Mouse (Mus musculus) right cerebral cortex, postnatal 10 days (tissue): ENCODE measurements around the gene Tmem211.

Experiments used
- DNase-seq, 2 experiments: peaks; one replicate each; pipeline ENCODE4 v3.0.0; 2021; ENCODE audit warnings: low spot score in 2 of 2

Gene Tmem211

DNA sequence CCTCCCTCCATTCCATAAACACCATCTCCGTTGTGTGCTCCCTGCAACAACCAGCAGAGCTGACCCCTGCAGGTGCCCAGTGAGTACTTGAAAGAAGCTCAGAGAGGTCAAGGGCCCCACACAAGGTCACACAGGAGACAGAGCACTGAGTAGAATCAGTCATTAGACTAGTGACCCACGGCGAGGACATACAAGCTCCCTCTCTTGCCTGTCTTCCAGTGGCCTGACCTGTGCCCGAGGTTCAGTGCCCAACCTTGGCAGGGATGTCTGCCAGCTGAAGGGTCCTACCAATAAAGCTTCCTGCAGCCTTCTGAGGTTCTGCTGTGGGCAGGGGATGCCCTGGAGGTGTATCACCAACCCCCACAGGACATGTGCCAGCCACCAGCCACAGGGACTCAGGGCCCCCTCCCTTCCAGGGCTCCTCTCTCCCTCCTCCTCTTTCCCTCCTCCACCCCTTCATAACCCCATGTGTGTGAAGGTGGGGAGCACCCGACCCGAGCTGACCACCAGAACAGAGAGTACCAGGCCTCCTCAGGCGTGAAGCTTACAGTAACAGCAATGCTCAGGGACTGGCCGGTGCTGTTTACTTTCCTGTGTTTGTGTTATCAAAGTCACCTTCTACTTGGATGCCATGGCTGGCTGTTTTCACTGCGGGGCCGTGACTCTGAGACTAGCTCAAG, 14.4 kb upstream of the Tmem211 start:
- no peak for DNase-seq

DNA sequence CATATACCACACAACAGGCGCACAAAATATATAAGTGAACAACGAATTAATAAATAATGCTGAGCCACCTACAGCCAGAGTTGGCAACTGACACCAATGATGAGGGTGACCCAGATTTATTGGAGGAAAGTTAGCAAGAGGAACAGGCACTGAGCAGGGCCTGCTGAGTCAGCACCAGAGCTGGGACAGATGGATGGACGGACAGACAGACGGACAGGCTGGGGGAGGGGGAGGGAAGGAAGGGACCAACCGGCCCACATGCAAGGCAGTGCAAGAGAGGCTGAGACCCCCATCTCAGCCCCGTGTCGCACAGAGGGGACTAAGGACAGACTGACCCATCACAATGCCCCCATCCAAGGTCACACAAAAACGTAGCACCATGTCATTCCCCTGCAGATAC, 12.7 kb upstream of the Tmem211 start:
- DNase-seq, result no peak

DNA sequence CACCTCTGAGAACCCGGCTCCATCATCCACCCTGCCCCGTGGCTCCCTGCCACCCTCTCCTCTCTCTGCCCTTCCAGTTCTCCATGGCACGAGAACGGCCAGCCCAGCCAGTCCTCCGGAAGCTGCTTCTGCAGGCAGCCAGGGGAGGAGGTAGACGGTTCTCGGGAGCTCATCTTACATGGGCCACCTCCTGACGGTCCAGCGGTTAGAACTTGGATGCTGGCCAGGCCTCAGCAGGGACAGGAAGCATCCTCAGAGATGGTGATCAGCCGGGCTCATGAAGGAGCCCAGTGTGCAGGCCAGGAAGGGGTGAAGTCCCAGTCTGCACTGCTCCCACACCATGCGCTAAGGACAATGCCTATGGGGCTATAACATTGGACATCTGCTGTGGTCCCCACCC, 12.3 kb upstream of the Tmem211 start:
- no peak for DNase-seq

DNA sequence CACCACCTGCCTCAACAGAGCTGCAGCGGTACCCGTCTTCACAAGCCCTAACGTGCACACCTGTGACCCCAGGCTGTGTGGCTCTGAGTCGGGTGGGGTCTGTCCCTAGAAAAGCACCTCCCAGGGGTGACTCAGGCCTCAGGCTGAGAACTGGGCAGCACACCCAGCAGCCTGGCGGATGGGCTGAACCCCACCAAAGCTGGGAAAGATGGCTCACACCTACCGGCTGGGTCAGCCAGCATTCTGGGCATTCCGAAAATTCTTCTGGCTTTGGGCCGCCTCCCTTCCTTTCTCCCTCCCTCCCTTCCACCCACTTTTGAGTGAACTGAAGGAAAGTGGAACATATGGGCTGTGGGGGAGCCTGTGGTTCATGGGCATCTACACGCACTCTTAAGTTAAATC, 11.1 kb upstream of the Tmem211 start:
- no peak for DNase-seq

DNA sequence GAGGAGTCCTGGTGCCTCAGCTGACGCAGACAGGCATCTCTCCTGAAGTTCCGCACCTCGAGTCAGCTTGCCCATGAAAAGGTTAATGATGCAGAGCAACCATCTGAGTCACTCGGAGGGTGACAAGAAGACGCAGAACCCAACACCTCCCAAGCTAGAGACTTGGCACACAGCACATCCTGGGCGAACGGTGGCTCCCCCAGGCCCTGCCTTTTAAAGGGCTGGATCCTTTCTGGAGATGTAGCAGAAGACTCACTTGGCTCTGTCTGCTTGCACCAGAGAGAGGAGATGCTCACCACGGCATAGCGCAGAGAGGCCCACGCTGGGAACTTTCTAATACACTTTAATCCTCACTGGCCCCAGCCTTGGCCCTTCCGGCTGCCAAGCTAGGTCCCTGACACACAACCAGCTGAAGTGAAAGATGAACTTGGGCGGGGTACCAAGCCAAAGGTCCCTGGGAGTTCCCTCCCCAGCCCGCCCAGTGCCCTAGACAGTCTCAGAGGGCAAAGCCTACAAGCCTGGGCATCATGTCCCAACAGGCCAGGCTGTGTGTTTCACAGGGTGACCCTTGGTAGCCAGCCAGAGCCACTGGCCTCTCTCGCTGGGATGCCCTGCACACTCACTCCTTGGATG, 10.3 kb upstream of the Tmem211 start:
- DNase-seq, result no peak

DNA sequence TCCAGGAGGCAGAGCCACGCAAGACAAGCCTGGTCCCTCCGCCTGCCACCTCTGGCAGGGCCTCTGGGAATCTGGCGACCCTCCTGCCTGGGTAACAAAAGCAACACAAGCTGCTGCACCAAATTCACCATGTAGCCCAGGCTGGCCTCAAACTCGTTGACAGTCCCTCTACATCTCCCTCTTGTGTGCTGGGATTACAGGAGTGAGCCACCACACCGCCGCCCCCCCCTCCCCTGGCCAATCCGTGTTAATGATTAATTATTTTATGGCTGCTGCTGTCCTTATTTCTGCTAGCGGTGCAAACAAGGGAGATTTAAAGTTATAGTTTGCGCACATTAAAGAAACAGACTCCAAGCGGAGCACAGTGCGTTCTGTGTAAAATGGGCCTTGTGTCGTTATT, 9.6 kb upstream of the Tmem211 start:
- no peak for DNase-seq

DNA sequence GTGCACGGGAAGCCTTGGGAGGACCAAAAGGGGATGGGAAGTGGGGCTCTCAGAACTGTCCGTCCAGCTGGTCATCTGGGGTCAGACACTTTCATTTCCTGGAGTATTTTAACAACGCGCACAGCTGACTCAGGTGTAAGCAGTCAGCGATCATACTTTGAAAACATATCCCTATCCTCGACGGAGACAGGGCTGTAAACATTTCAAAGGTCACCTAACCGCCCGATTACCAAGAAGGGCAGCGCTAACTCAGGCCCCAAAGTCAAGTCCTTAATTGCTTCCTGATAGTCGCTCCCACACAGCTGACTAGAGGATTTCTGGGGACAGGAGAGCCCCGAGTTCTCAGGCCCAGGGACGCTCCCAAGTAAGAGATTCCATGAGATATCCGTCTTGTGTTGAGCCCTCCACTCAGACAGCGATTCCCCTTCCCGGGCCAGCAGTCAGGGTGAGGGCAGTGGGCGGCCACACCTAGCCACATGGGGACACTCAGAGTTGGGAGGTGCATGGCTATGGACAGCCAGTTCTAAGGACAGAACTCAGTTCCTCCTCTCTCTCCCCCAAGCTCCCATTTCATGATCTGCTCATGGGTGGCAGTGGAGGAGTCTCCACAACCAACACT, 8.0 kb upstream of the Tmem211 start:
- DNase-seq, result no peak

DNA sequence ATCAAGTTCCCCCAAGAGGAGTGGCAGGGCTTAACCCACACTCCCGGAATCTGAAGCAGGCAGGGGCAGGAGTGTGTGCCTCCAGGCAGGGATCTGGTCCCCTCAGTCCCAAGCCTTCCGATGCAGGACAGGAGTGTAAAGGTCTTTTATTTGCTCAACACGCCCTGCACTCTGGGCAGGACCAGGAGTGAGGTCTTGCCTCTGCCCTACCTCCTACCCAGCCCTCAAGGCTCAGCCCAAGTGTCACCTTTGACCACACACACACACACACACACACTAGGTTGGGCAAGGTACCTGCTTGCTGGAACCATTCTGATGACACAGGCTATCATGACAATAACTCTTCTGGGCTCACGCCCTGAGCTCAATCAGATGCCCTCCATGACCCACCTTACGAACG, 7.3 kb upstream of the Tmem211 start:
- DNase-seq, result no peak

DNA sequence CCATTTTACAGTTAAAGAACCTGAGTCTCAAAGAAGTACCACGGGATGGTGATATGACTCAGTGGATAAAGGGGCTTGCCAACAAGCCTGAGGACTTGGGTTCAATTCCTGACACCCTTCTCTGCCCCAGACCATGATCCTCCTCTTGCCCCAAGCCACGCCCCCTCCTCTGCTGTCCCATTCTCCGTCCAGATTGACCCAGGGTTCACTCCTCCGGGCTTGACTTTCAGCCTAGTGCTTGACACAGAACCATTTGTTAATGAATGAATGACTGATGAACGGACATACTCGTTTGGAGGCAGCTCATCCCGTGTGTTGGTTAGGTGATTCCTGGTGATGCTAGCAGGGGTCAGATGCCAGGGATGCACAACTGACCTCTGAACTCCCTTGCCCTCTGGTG, 6.8 kb upstream of the Tmem211 start:
- no peak for DNase-seq

DNA sequence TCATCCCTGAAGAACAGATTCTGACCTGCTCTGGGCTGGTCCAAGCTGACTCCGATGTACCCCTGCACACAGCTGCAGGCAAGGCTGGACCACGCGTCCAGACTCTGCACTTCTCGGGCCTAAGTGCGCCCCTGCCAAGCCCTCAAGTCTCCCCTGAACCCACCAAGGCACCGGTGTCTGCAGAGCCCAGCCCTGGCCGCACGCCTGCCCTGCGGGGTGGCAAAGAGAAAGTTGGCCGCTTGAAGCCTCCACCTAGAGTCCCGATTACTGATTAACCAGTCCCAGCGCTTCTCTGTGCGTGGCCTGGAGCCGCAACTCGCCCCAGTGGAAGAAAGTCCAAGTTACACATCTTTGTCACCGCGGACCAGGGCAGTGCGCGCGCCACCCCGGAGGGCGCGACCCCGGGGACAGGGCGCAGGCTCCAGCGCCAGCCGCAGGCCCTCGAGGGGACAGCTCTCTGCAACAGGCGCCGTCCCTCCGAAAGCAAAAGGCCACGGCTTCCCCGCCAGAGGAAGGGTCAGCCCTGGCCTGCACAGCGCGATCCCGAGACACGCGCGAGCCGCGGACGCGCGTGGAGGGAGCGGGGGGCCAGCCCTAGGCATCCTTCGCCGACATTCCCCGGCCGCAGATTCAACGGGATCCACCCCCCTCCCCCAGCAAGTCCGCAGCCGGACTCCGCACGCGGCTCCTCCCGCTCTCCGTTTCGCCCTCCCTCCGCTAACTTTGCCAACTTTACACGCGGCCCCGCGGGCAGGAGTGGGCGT, 6.1 kb upstream of the Tmem211 start:
- DNase-seq, result no peak

DNA sequence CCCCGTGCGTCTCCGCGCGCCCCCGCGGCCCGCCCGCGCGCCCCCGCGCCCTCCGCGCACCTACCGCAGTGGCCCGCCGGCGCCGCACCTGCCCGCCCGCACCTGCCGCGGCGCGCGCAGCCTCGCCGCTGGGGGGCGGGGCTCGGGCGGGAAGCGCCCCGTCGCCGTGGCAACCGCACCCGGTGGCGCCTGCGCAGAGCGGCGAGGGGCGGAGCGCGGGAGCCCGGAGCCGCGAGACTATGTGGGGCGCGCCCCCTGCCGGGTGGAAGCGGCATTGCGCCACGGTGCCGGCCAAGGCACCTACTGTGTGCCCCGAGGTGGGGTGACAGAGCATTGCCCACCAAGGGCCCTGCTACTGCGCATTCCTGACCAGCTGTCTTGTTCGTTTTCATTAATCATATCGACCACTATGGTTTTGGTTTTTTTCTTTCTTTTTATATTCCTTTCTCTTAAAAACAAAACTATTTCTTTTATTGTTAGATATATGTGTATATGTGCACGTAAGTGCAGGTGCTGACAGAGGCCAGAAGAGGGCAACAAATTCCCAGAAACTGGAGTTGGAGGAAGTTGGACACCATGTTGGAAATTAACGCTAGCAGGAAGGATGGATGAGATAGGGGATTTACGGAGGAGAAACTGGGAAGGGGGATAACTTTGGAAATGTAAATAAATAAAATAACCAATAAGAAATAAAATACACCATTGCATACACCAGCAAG, 5.4 kb upstream of the Tmem211 start, which contains the start of gene 2900026A02Rik:
Gene 2900026A02Rik, minus strand, starts transcription at position 90 of the 719 bp plus-strand sequence.
- DNase-seq, result peak; percentile 74 to 85

DNA sequence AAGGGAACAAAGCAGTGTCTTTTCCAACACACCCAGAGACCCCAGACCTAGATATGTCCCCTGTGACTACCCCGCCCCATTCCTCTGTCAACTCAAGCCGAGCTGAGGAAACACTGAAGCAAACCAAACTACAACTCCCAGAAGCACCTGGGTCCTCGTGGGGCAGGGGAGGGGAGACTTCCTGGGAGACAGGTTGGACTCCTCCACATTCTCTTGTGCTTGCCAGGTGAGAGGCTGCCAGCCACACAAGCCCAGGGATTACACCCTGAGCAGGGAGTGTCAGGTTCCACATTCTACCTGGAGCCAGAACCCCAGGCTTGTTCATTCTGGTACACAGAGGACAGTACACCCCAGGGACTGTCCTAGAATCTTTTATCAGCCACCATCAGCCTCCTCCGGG, 2.8 kb upstream of the Tmem211 start:
- no peak for DNase-seq

DNA sequence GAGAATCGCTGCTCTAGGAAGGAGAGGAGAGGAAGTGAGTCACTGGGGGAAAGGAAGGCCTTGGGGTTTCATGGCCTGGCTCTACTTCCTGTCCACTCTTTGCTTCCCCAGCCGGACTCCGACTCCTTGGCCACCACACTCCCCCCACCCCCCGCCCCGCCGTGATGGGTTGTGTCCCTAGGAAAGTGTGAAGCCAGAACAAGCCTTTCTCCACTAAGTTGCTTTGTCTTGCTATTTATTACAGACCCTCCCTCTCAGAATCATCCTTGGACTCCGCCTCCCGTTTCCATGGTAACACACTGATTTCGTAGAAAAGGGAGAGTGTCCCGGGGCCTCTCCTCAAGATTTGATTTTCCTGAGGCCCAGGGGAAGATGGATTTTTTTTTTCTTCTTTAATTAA, 1.4 kb upstream of the Tmem211 start:
- no peak for DNase-seq

DNA sequence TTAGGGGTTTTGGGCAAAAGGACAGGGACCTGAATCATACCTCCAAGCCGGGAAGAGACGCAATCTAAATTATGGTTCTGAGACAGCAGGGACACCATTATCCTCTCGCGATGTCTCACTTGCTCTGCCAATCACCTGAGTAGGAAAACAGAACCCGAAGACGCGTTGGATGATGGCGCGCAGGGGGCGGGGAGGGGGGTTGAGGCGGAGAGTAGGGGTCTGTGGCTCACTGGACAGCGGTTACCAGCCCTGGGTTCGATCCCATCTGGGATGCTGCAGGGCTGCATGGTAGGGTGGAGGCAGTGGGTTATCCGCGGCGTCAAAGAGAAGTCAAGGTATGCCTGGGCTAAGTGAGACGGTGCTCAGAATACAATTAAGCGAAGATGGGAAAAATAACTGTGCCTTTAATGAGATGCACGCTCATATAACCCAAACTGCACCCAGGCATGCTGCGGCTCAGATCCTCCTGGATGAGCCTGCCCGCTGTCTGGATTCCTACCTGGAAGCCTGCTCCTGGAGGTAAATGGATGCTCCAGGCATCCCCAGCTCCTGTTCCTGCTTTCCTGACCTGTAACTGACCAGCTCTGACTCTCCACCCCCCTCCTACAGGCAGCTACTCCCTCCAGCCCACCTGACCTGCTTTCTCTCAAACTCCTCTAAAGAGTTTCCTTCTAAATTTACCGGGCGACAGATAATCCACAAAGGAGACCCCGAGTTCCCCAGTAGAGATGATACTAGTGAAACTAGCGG, 848 bp upstream of the Tmem211 start:
- DNase-seq, result no peak

DNA sequence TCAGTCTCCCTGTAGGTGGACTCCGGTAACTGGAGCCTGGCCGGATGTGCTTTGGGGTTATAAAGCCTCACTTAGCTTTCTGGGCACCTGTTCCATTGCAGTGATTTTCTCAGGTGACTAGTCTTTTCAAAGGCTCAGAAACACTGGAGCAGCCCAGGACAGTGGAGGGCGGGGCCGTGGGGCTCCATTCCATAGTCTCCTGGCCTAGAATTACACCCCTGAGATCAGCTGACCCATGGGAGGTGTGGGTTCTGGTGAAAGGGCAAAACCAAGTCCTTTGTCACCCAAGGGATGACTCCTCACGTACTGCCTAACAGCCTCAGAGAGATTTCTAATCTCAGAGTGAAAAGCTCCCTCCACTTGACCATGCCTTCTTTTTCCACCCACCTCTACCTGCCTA, 3.5 kb downstream of the Tmem211 start:
- no peak for DNase-seq

DNA sequence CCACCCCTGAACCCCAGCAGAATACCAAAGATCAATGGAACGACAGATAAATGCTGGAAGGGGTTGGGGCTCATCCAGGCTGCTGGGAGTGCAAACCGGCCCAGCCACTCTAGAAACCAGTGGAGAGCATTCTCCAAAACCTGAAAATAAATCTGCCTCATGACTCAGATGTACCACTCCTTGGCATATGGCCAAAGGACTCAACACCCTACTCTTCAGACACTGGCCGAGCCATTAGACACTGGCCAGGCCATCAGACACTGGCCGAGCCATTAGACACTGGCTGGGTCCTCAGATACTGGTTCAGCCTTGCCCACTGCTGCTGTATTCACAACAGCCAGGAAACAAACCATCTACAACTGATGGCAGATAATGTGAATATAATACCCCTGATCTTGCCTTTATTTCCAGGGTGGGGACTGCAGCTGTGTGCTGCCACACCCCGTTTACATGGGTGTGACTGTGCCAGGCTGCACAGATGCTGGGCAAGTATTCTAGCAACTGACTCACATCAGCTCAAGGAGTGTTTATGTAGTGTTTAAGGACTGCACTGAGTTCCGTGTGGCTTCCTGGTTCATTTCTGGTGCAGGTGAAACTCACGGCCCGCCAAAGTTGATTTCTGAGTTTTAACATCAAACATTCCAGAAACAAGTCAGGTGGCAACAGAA, 22.7 kb downstream of the Tmem211 start:
- DNase-seq, result no peak

DNA sequence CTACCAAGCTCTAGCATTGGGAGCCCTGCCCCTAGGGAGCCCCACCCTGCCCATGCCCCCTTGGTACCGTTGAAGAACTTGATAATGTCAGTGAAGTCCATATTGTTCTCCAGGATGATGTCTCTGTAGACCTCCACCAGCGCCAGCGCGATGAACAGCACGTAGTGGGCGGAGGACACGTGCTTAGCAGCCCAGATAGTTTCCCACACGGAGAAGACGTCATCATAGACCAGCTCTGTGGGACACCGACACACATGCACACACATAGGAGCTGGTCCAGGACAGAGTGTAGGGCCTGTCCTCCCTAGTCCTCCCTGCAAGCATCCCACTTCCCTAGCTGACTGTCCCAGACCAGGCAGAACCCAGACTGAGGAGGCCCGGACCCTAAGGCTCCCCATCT, 24.1 kb downstream of the Tmem211 start:
- DNase-seq, result no peak

DNA sequence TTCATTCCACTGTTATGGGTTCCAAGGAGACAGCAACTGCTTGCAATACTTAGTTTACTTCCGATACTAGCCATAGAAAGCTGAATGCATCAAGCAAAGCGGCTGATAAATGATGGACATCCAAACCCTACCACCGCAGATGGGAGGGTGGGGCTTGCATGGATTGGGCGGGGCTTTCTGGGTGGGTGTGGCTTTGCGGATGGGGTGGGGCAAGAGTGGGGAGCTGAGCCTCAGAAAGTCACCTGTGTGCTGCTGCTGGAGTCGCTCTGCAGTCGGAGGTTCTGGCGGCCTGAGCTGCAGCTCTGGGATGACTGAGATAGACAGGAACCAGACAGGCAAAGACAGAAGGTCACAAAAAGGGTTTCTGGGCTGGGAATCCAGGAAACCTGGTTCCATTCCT, 38.9 kb downstream of the Tmem211 start:
- DNase-seq, result no peak

DNA sequence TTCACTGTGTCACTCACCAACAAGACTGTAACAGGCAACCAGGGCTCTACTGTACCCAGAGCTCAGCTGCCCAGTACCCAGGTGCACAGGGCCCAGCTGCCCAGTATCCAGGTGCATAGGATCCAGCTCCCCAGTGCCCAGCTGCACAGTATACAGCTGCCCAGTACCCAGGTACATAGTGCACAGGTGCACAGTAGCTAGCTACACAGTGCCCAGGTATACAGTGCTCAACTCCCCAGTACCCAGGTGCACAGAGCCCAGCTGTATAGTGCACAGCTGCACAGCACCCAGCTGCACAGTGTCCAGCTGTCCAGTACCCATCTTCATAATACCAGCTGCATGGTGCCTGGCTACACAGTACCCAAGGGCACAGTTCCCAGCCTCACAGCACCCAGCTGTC, 41.5 kb downstream of the Tmem211 start:
- DNase-seq, result no peak

DNA sequence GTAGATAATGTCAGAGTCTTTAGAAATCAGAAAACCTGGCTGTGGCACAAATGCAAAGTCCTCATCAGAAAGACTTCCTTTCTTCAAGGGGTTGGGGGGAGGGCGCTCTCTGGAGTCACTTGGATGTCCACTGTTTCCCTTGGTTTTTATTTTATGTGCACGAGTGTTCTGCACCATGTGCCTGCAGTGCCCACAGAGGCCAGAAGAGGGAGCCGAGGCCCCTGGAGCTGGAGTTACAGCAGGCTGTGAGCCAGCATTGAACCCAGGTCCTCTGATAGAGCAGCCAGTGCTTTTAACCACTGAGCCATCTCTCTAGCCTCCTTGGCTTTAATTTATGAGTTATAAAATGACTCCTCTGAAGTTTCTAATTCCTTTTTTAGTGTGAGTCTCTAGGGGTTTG, 43.3 kb downstream of the Tmem211 start:
- DNase-seq, result no peak
